Mouse (Mus musculus): ENCODE results near the gene Cnot8. TPM values are rescaled to one million over a fixed set of nuclear protein-coding genes. Genes with fewer than 3 reads are reported as not detected.

Gene Cnot8
- polyA plus RNA-seq, 1 experiment from 2014 or later = 39.8 TPM

DNA sequence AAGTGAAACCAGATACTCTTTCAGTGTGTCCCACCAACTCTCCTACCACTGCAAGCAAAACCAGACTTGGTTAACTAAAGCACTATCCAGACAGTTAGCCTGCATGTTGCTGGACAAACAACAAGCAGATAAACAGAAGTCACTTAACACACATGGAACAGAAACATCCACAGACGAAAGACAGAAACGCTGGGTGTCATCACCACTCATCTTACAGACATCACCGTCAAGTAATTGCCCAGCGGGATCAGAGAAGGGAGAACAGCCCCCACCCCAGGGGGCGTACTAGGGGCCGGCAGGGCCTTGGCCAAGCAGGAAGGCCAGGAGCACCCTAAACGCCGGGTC, 63.8 kb downstream of the Cnot8 start:
- peak overlapping the region; percentile 91 for H3K9ac ChIP-seq
- peaks cover 45% of the 10 kb centered on the region for H3K4me1 ChIP-seq (replicated peaks)
- H3K36me3 ChIP-seq = peaks cover 43% of the 10 kb centered on the region
- H3K27me3 ChIP-seq = no peaks in the 10 kb centered on the region
- no peaks in the 10 kb centered on the region for H3K9me3 ChIP-seq (replicated peaks)
- DNase-seq (no peak), ATAC-seq (ENCODE audit: low read depth) (no peak)
- peak overlapping the region; percentile 96 for H3K4me3 ChIP-seq (replicated peaks)
- under 1% methylated on average over 8 of the region's 8 CpGs for WGBS (ENCODE audit: insufficient replicate concordance)
- peak overlapping the region; percentile 85 for H3K4me2 ChIP-seq
- H3K27ac ChIP-seq = peak overlapping the region; percentile 75

Other genes with a start within 250 kb of the Cnot8 start
- 19.9 and 21.6 TPM in 2 replicates for gene Larp1, start 95.1 kb upstream of the Cnot8 start, polyA plus RNA-seq (2015; fragmentation: Nextera tagmentation; extraction: Ambion mirVana)
- not detected in 2 replicates for gene Gm12248, start 11.0 kb upstream of the Cnot8 start, polyA plus RNA-seq (2015; fragmentation: Nextera tagmentation; extraction: Ambion mirVana)
- 15.5 and 16.0 TPM in 2 replicates for gene Gemin5, start 64.4 kb downstream of the Cnot8 start, polyA plus RNA-seq (2015; fragmentation: Nextera tagmentation; extraction: Ambion mirVana)
- 134 and 138 TPM in 2 replicates for gene Mrpl22, start 67.5 kb downstream of the Cnot8 start, polyA plus RNA-seq (2015; fragmentation: Nextera tagmentation; extraction: Ambion mirVana)
- gene Igtp, start 95.4 kb downstream of the Cnot8 start, polyA plus RNA-seq (2015; fragmentation: Nextera tagmentation; extraction: Ambion mirVana) = 6.4 and 7.7 TPM in 2 replicates
- 2.6 and 3.8 TPM in 2 replicates for gene Irgm2, start 95.5 kb downstream of the Cnot8 start, polyA plus RNA-seq (2015; fragmentation: Nextera tagmentation; extraction: Ambion mirVana)
- 0.21 and 0.36 TPM in 2 replicates for gene 4930438A08Rik, start 170.6 kb downstream of the Cnot8 start, polyA plus RNA-seq (2015; fragmentation: Nextera tagmentation; extraction: Ambion mirVana)
- gene Zfp692, start 202.9 kb downstream of the Cnot8 start, polyA plus RNA-seq (2015; fragmentation: Nextera tagmentation; extraction: Ambion mirVana) = 12.2 and 12.6 TPM in 2 replicates
- gene Zfp672, start 226.2 kb downstream of the Cnot8 start, polyA plus RNA-seq (2015; fragmentation: Nextera tagmentation; extraction: Ambion mirVana) = 40.5 and 47.7 TPM in 2 replicates
- gene Sh3bp5l, start 226.6 kb downstream of the Cnot8 start, polyA plus RNA-seq (2015; fragmentation: Nextera tagmentation; extraction: Ambion mirVana) = 17.9 and 19.7 TPM in 2 replicates

All from liver, embryonic 13.5 days (tissue).